Mouse (Mus musculus) erythroblast, embryonic 14.5 days (primary cell): ENCODE measurements around the gene Gm49373. TPM values are rescaled to one million over a fixed set of nuclear protein-coding genes. Genes with fewer than 3 reads are reported as not detected.

ENCODE experiments used
- H3K27me3 ChIP-seq: 2 replicates; pipeline ENCODE4 v1.6.1; 2012; ENCODE audit warnings: inconsistent platforms; ENCODE audit not compliant: control insufficient read depth
- H3K36me3 ChIP-seq: 2 replicates; pipeline ENCODE4 v1.6.1; 2012; ENCODE audit warnings: mild to moderate bottlenecking, inconsistent platforms; ENCODE audit not compliant: control insufficient read depth
- H3K4me1 ChIP-seq: 2 replicates; pipeline ENCODE4 v1.6.1; 2012; ENCODE audit warnings: inconsistent platforms; ENCODE audit not compliant: control insufficient read depth
- H3K4me3 ChIP-seq: replicated peaks from 2 replicates; pipeline ENCODE3; 2012; ENCODE audit warnings: moderate library complexity, mild to moderate bottlenecking, inconsistent platforms
- H3K9me3 ChIP-seq: 2 replicates; pipeline ENCODE4 v1.6.1; 2012; ENCODE audit warnings: low read length, inconsistent platforms, mixed read lengths; ENCODE audit not compliant: control insufficient read depth
- GATA1 ChIP-seq: IDR thresholded peaks from 2 replicates; pipeline ENCODE4 v1.6.1; 2012; ENCODE audit warnings: low read length, inconsistent platforms, mixed read lengths
- TAL1 ChIP-seq: IDR thresholded peaks from 3 replicates; pipeline ENCODE4 v1.6.1; 2012; ENCODE audit warnings: low read length, inconsistent platforms, mixed read lengths
- polyA plus RNA-seq: library from polyadenylated mRNA; stranded (reverse); fragments of >175 nt; gene quantifications from 2 replicates; pipeline ENCODE4 v1.2.3, GENCODE M21; 2012

Gm49373 gene
- polyA plus RNA-seq, 1 experiment, result 0.16 TPM

- TF ChIP-seq TAL1, result no peak
- TF ChIP-seq GATA1, result no peak
- peaks cover 50% of the 10 kb centered on the region for H3K36me3 ChIP-seq
- H3K9me3 ChIP-seq, result no peaks in the 10 kb centered on the region
- no peak overlapping the region for H3K4me3 ChIP-seq
- peaks cover 71% of the 10 kb centered on the region for H3K4me1 ChIP-seq
- H3K27me3 ChIP-seq, result no peaks in the 10 kb centered on the region
Measured at GRCm38 (mm10) chr9:21102076-21102475, 29.2 kb upstream of the Gm49373 start.

- H3K36me3 ChIP-seq, result peaks cover 51% of the 10 kb centered on the region
- peaks cover 59% of the 10 kb centered on the region for H3K4me1 ChIP-seq
- H3K9me3 ChIP-seq, result no peaks in the 10 kb centered on the region
- peak overlapping the region; percentile 3 for H3K4me3 ChIP-seq
- no peak for TF ChIP-seq TAL1
- TF ChIP-seq GATA1, result no peak
- H3K27me3 ChIP-seq, result no peaks in the 10 kb centered on the region
Measured at GRCm38 (mm10) chr9:21100447-21101161, 27.7 kb upstream of the Gm49373 start.

GRCm38 (mm10) chr9:21097793-21098192 is 24.9 kb upstream of the Gm49373 start:
- no peaks in the 10 kb centered on the region for H3K9me3 ChIP-seq
- TF ChIP-seq TAL1 (no peak), GATA1 (no peak)
- H3K36me3 ChIP-seq, result peaks cover 51% of the 10 kb centered on the region
- no peak overlapping the region for H3K4me3 ChIP-seq
- peaks cover 50% of the 10 kb centered on the region for H3K4me1 ChIP-seq
- no peaks in the 10 kb centered on the region for H3K27me3 ChIP-seq

- no peaks in the 10 kb centered on the region for H3K9me3 ChIP-seq
- TF ChIP-seq TAL1 (no peak), GATA1 (no peak)
- H3K4me3 ChIP-seq, result no peak overlapping the region
- peaks cover 38% of the 10 kb centered on the region for H3K36me3 ChIP-seq
- no peaks in the 10 kb centered on the region for H3K27me3 ChIP-seq
- peaks cover 59% of the 10 kb centered on the region for H3K4me1 ChIP-seq
Measured at GRCm38 (mm10) chr9:21095958-21096357, 23.1 kb upstream of the Gm49373 start.

- H3K4me3 ChIP-seq, result no peak overlapping the region
- no peaks in the 10 kb centered on the region for H3K27me3 ChIP-seq
- peaks cover 56% of the 10 kb centered on the region for H3K36me3 ChIP-seq
- H3K9me3 ChIP-seq, result no peaks in the 10 kb centered on the region
- TF ChIP-seq TAL1 (no peak), GATA1 (no peak)
- H3K4me1 ChIP-seq, result peaks cover 63% of the 10 kb centered on the region
Measured at GRCm38 (mm10) chr9:21093423-21093822, 20.5 kb upstream of the Gm49373 start.

GRCm38 (mm10) chr9:21091707-21092320 is 18.9 kb upstream of the Gm49373 start, which contains the start of the genes Gm38431 and Raver1:
Gene Gm38431, minus strand, starts transcription at chr9:21091997.
Gene Raver1, minus strand, starts transcription at chr9:21092008.
- Histone ChIP-seq H3K36me3 (peaks cover 70% of the 10 kb centered on the region), H3K4me1 (peaks cover 59% of the 10 kb centered on the region), H3K27me3 (no peaks in the 10 kb centered on the region), H3K9me3 (no peaks in the 10 kb centered on the region), H3K4me3 (peak within 1 kb of the TSS; percentile 85)
- TF ChIP-seq GATA1 (no peak), TAL1 (no peak)

- peak overlapping the region; percentile 85 for H3K4me3 ChIP-seq
- no peaks in the 10 kb centered on the region for H3K9me3 ChIP-seq
- TF ChIP-seq TAL1 (no peak), GATA1 (no peak)
- peaks cover 72% of the 10 kb centered on the region for H3K36me3 ChIP-seq
- no peaks in the 10 kb centered on the region for H3K27me3 ChIP-seq
- peaks cover 62% of the 10 kb centered on the region for H3K4me1 ChIP-seq
Measured at GRCm38 (mm10) chr9:21090972-21091706, 18.2 kb upstream of the Gm49373 start.

GRCm38 (mm10) chr9:21090537-21090936 is 17.6 kb upstream of the Gm49373 start:
- Histone ChIP-seq H3K36me3 (peaks cover 74% of the 10 kb centered on the region), H3K9me3 (no peaks in the 10 kb centered on the region), H3K27me3 (no peaks in the 10 kb centered on the region), H3K4me3 (peak overlapping the region; percentile 85), H3K4me1 (peaks cover 68% of the 10 kb centered on the region)
- no peak for TF ChIP-seq GATA1
- TF ChIP-seq TAL1, result no peak

GRCm38 (mm10) chr9:21083324-21083723 is 10.4 kb upstream of the Gm49373 start:
- peaks cover 99% of the 10 kb centered on the region for H3K36me3 ChIP-seq
- H3K4me3 ChIP-seq, result no peak overlapping the region
- H3K4me1 ChIP-seq, result peaks cover 50% of the 10 kb centered on the region
- H3K27me3 ChIP-seq, result no peaks in the 10 kb centered on the region
- H3K9me3 ChIP-seq, result no peaks in the 10 kb centered on the region
- TF ChIP-seq GATA1, result no peak
- no peak for TF ChIP-seq TAL1
